Mouse (Mus musculus): ENCODE measurements around the gene Slc39a11. TPM values are rescaled to one million over a fixed set of nuclear protein-coding genes. Genes with fewer than 3 reads are reported as not detected.

Slc39a11 gene
- polyA plus RNA-seq, 1 experiment = 32.4 TPM

- Histone ChIP-seq H3K27me3 (ENCODE audit: control insufficient read depth, insufficient read depth, low read length) (no peaks in the 10 kb centered on the region), H3K4me1 (ENCODE audit: control insufficient read depth, insufficient read depth, insufficient read length, low read length) (no peaks in the 10 kb centered on the region), H3K4me3 (ENCODE audit: low read depth, low read length) (no peak overlapping the region), H3K36me3 (ENCODE audit: control insufficient read depth, insufficient read depth, low read length) (no peaks in the 10 kb centered on the region), H3K27ac (ENCODE audit: insufficient read depth, low read depth, low read length) (no peak overlapping the region)
- WGBS = 67% methylated on average over 12 of the region's 12 CpGs
- TF ChIP-seq POLR2A (IDR thresholded peaks at IDR 0.05; ENCODE audit: low read depth, low read length) = no peak
- no peak for TF ChIP-seq CTCF (IDR thresholded peaks at IDR 0.05; ENCODE audit: extremely low read depth, insufficient read length, insufficient replicate concordance, low read depth, low read length)
Observed at GRCm38 (mm10) chr11:113601616-113602343, 48.1 kb downstream of the Slc39a11 start.

- Histone ChIP-seq H3K4me3 (ENCODE audit: low read depth, low read length) (no peak overlapping the region), H3K27me3 (ENCODE audit: control insufficient read depth, insufficient read depth, low read length) (no peaks in the 10 kb centered on the region), H3K4me1 (ENCODE audit: control insufficient read depth, insufficient read depth, insufficient read length, low read length) (no peaks in the 10 kb centered on the region), H3K27ac (ENCODE audit: insufficient read depth, low read depth, low read length) (no peak overlapping the region), H3K36me3 (ENCODE audit: control insufficient read depth, insufficient read depth, low read length) (no peaks in the 10 kb centered on the region)
- WGBS = 85% methylated on average over 18 of the region's 18 CpGs
- TF ChIP-seq CTCF (IDR thresholded peaks at IDR 0.05; ENCODE audit: extremely low read depth, insufficient read length, insufficient replicate concordance, low read depth, low read length) (no peak), POLR2A (IDR thresholded peaks at IDR 0.05; ENCODE audit: low read depth, low read length) (no peak)
Observed at GRCm38 (mm10) chr11:113600526-113601245, 49.2 kb downstream of the Slc39a11 start.

- Histone ChIP-seq H3K27ac (ENCODE audit: insufficient read depth, low read depth, low read length) (no peak overlapping the region), H3K27me3 (ENCODE audit: control insufficient read depth, insufficient read depth, low read length) (no peaks in the 10 kb centered on the region), H3K4me3 (ENCODE audit: low read depth, low read length) (no peak overlapping the region), H3K36me3 (ENCODE audit: control insufficient read depth, insufficient read depth, low read length) (no peaks in the 10 kb centered on the region), H3K4me1 (ENCODE audit: control insufficient read depth, insufficient read depth, insufficient read length, low read length) (no peaks in the 10 kb centered on the region)
- 89% methylated on average over 3 of the region's 3 CpGs for WGBS
- no peak for TF ChIP-seq CTCF (IDR thresholded peaks at IDR 0.05; ENCODE audit: extremely low read depth, insufficient read length, insufficient replicate concordance, low read depth, low read length)
- TF ChIP-seq POLR2A (IDR thresholded peaks at IDR 0.05; ENCODE audit: low read depth, low read length) = no peak
Observed at GRCm38 (mm10) chr11:113597632-113598031, 52.2 kb downstream of the Slc39a11 start.

GRCm38 (mm10) chr11:113595144-113595543 lies 54.7 kb downstream of the Slc39a11 start:
- Histone ChIP-seq H3K36me3 (ENCODE audit: control insufficient read depth, insufficient read depth, low read length) (no peaks in the 10 kb centered on the region), H3K4me3 (ENCODE audit: low read depth, low read length) (no peak overlapping the region), H3K27me3 (ENCODE audit: control insufficient read depth, insufficient read depth, low read length) (no peaks in the 10 kb centered on the region), H3K4me1 (ENCODE audit: control insufficient read depth, insufficient read depth, insufficient read length, low read length) (no peaks in the 10 kb centered on the region), H3K27ac (ENCODE audit: insufficient read depth, low read depth, low read length) (no peak overlapping the region)
- 86% methylated on average over 5 of the region's 5 CpGs for WGBS
- TF ChIP-seq POLR2A (IDR thresholded peaks at IDR 0.05; ENCODE audit: low read depth, low read length) = no peak
- TF ChIP-seq CTCF (IDR thresholded peaks at IDR 0.05; ENCODE audit: extremely low read depth, insufficient read length, insufficient replicate concordance, low read depth, low read length) = no peak

GRCm38 (mm10) chr11:113588936-113589335 lies 60.9 kb downstream of the Slc39a11 start:
- WGBS = 66% methylated on average over 3 of the region's 3 CpGs
- Histone ChIP-seq H3K27ac (ENCODE audit: insufficient read depth, low read depth, low read length) (no peak overlapping the region), H3K27me3 (ENCODE audit: control insufficient read depth, insufficient read depth, low read length) (no peaks in the 10 kb centered on the region), H3K4me3 (ENCODE audit: low read depth, low read length) (no peak overlapping the region), H3K36me3 (ENCODE audit: control insufficient read depth, insufficient read depth, low read length) (no peaks in the 10 kb centered on the region), H3K4me1 (ENCODE audit: control insufficient read depth, insufficient read depth, insufficient read length, low read length) (peaks cover 8% of the 10 kb centered on the region)
- no peak for TF ChIP-seq CTCF (IDR thresholded peaks at IDR 0.05; ENCODE audit: extremely low read depth, insufficient read length, insufficient replicate concordance, low read depth, low read length)
- no peak for TF ChIP-seq POLR2A (IDR thresholded peaks at IDR 0.05; ENCODE audit: low read depth, low read length)

GRCm38 (mm10) chr11:113586423-113586822 lies 63.5 kb downstream of the Slc39a11 start:
- no peak for TF ChIP-seq POLR2A (IDR thresholded peaks at IDR 0.05; ENCODE audit: low read depth, low read length)
- no peak for TF ChIP-seq CTCF (IDR thresholded peaks at IDR 0.05; ENCODE audit: extremely low read depth, insufficient read length, insufficient replicate concordance, low read depth, low read length)
- no peak overlapping the region for H3K27ac ChIP-seq (ENCODE audit: insufficient read depth, low read depth, low read length)
- WGBS = 87% methylated on average over 6 of the region's 6 CpGs
- H3K36me3 ChIP-seq (ENCODE audit: control insufficient read depth, insufficient read depth, low read length) = no peaks in the 10 kb centered on the region
- peaks cover 8% of the 10 kb centered on the region for H3K4me1 ChIP-seq (ENCODE audit: control insufficient read depth, insufficient read depth, insufficient read length, low read length)
- H3K27me3 ChIP-seq (ENCODE audit: control insufficient read depth, insufficient read depth, low read length) = no peaks in the 10 kb centered on the region
- H3K4me3 ChIP-seq (ENCODE audit: low read depth, low read length) = no peak overlapping the region

Measured in small intestine, adult 2 months (tissue).